Mouse (Mus musculus) gastrocnemius, adult 2 months (tissue): Measurements from ENCODE around the gene B3glct. TPM values are rescaled to one million over a fixed set of nuclear protein-coding genes. Genes with fewer than 3 reads are reported as not detected.

Experiments
- DNase-seq: peaks from one replicate; pipeline ENCODE4 v3.0.0; 2022
- H3K27ac ChIP-seq: fragments of 200-600 bp; 2 replicates; pipeline ENCODE4 v1.8.1; 2022; ENCODE audit warnings: mild to moderate bottlenecking
- H3K4me3 ChIP-seq: fragments of 200-600 bp; 2 replicates; pipeline ENCODE4 v1.8.1; 2022; ENCODE audit warnings: mild to moderate bottlenecking, moderate library complexity
- CTCF ChIP-seq: fragments of 200-600 bp; IDR thresholded peaks from 2 replicates; pipeline ENCODE4 v1.8.1; 2022; ENCODE audit warnings: antibody characterized with exemption, mild to moderate bottlenecking, moderate library complexity
- intact Hi-C: fragments of 180-260 bp; cut with DNase I; formaldehyde crosslinking; loops from one replicate; pipeline ENCODE4 v1.15.1; 2025
- total RNA-seq, 2 experiments: library from RNA; stranded (reverse); gene quantifications; 2 replicates each; pipeline ENCODE4 v1.2.3; 2021

The B3glct gene
- total RNA-seq, 2 experiments from 2014 or later: 3.0 to 4.4 TPM

DNA sequence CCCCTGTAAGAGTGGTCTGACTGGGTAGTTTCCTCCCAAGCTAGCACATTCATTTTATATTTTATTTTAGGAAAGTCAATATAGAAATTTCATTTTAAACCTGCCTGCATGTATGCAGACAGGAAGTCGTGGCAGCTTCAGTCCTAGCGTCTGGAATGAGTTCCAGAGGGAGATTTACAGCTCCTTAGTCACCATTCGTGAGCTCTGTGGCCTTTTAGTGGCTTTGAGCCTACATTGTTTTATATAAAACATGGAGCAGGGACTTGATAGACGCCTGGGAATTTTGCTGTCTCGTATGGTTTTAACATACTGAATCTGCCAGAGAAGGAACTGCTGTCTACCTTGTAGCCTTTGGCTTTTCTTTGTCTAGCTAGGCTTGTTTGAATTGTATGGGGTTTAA, 2.9 kb downstream of the B3glct start:
- DNase-seq: no peak
- no peak overlapping the region for H3K4me3 ChIP-seq
- H3K27ac ChIP-seq: no peak overlapping the region
- no peak for TF ChIP-seq CTCF
- intact Hi-C loops: no loop called here

DNA sequence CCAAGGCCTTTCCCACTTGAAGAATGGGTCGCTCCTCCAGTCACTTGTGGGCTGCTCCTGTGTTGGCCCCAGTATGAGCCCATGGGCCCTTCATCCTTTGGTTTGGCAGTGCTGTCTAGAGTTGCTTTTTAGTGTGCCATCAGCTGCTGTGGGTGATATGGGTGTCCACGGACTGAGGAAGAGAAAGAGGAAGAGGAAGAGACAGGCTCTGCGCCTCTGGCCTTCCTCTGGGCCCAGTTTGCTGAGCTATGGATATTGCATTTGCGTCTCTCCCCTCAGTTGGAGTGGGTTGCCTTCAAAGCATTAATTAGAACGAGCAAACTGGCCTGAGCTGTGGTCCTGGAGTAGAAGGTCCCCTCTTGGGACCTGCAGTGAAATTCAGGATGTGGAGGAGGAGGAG, 11.8 kb downstream of the B3glct start:
- intact Hi-C loops: no loop called here
- no peak for TF ChIP-seq CTCF
- Histone ChIP-seq H3K4me3 (no peak overlapping the region), H3K27ac (no peak overlapping the region)
- DNase-seq: no peak

DNA sequence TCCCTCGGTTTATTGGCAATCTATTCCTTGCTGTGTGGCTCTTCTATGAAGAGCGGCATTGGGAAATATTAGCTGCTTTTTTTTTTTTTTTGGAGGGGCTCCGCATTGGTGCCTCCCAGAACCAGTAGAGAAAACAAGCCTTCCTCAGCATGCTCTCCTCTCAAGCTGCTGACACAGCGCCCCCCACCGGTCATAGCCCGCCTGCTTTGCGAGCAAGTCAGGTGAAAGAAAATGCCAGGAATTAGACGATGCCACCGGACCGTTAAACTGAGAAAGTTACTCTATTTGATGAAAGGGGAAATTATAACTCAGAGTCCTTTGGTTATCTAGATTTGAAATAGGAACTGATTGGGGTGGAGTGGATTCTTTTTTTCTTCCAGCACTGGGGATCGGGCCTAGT, 14.5 kb downstream of the B3glct start:
- Histone ChIP-seq H3K27ac (no peak overlapping the region), H3K4me3 (no peak overlapping the region)
- TF ChIP-seq CTCF: peak; percentile 7; the same call in 1 of the 2 replicates
- no peak for DNase-seq
- intact Hi-C loops: no loop called here

DNA sequence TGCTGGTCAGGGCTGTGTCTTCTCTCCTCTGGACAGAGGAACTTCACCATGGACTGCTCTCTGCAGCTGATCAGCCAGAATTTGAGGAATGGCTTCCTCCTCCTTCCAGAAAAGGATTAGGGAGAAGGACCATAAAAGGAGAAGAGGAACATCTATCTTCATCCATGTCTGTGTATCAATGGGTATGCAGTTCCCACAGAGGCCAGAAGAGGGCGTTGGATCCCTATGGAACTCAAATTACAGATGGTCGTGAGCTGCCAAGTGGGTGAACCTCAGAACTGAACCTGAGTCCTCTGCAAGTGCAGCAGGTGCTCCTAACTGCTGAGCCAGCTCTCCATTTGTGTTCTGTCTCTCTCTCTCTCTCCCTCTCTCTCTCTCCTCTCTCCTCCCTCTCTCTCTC, 15.2 kb downstream of the B3glct start:
- no peak overlapping the region for H3K4me3 ChIP-seq
- intact Hi-C loops: no loop called here
- DNase-seq: no peak
- TF ChIP-seq CTCF: no peak
- no peak overlapping the region for H3K27ac ChIP-seq

DNA sequence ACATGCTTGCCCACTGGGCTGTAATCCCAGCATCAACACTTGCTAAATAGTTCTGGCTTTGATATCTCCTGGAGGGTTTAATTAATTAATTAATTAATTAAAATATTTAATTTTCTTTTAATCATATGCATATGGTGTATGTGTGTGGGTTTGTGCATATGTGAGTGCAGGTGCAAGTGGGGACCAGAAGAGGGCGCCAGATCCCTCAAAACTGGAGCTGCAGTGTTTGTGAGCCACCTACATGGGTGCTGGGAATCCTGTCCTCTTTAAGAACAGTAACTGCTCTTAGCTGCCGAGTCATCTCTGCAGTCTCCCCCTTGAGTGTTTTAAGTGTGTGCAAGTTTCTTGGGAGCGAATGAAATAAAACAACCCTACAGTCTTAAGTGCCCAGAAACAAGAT, 15.9 kb downstream of the B3glct start:
- TF ChIP-seq CTCF: no peak
- no peak for DNase-seq
- intact Hi-C loops: no loop called here
- Histone ChIP-seq H3K27ac (no peak overlapping the region), H3K4me3 (no peak overlapping the region)

DNA sequence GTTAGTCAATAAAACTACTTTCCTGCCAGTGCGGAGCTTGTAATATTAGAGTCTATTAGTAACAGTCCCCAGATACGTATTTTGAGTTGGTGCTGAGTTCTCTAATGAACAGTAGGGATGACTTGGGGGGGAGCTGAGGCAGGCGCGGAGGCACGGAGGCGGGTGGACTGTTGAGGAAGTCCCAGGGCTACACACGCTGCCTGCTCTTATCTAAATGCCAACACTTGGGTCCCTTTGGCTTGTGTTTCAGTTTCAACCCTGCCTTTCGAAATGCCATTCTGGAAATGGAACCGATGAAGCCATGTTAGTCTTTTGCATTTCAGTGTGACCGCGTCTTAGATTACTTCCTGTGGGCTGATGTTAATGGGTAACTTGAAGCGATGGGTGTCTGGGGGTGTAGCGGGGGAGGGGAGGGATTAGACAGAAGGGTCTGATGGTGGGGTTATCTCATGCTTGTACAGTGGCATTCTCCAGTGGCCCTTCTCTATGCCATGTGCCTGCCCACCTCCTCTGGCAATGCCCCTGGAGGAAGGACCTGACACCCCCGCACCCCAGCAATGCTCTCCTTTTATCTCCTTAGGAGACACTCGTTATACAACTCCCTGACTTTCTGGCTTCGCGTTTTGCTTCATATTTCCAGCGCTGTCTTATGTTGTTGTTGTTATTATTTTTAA, 17.2 kb downstream of the B3glct start:
- TF ChIP-seq CTCF: no peak
- Histone ChIP-seq H3K4me3 (peak overlapping the region; percentile 41), H3K27ac (peak overlapping the region; percentile 28; the same call in 1 of the 2 replicates)
- intact Hi-C loops: no loop called here
- peak; percentile 22 for DNase-seq

DNA sequence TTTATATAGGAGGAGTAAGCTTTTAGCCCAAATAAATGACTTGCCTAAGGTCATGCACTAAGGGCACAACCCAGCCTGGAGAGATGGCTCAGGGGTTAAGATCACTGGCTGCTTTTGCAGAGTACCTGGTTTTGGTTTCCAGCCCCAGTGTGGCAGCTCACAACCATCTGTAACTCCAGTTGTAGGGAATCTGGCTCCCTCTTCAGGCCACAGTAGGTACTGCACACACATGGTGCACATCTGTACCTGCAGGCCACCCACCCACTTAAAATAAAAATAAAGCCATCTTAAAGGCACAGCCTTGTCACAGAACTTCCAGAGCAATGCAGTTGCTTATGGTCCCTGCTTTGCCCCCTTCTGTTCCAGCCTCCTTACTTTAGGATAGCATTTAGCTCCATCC, 24.7 kb downstream of the B3glct start:
- no peak overlapping the region for H3K4me3 ChIP-seq
- TF ChIP-seq CTCF: peak; percentile 43
- DNase-seq: no peak
- H3K27ac ChIP-seq: no peak overlapping the region
- intact Hi-C loops: no loop called here

DNA sequence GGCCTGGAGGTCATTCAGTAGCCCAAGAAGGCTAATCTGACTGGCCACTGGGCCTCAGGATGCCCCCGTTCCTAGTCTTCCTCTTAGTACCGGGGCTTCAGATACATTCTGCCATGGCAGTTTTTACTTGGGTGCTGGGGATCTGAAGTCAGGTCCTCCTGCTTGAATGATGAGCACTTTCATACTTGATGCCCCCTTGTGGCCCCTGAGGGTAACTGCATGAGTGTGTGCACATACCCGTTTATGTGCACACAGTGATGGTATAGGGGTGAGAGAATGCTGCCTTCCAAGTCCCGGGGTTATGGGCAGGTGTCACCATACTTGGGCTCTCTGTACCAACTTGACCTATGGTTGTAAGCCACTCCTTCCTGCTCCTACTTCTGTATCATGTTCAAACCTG, 33.5 kb downstream of the B3glct start:
- intact Hi-C loops: loop anchor here (5.0 kb wide), 1 partner anchor 141 kb away; no protein-coding TSS in a partner anchor
- Histone ChIP-seq H3K4me3 (no peak overlapping the region), H3K27ac (no peak overlapping the region)
- DNase-seq: no peak
- TF ChIP-seq CTCF: peak; percentile 27; the same call in 1 of the 2 replicates

DNA sequence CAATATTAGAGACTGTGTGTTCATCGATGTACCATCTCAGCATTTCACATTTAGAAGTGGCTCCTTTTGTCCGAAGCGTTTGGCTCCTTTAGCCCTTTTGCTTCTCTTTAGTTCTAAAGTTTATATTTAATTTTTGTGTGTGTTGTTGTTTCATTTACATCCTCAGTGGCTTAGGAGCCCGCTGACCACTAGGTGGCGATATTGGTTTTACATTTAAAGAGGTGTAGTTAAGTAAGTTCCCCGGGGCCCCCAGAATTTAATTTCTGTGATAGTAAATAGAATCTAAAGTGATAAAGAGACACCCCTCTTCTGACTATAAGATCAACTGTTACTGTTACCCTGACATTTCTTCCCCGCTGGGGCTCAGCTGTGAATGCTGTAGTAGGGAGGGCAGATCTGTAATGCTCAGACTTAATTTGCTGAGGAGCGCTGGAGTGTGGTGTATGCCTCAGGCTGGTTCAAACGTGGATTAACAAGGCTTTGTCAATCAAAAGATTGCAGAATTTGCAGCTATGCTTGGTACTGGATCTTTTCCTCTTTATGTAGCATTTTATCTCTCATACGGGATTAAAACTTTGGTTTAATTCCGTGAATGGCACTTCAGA, 35.2 kb downstream of the B3glct start:
- Histone ChIP-seq H3K4me3 (no peak overlapping the region), H3K27ac (no peak overlapping the region)
- peak; percentile 26 for DNase-seq
- intact Hi-C loops: loop anchor here (5.0 kb wide), 1 partner anchor 139 kb away; no protein-coding TSS in a partner anchor
- TF ChIP-seq CTCF: peak; percentile 62

DNA sequence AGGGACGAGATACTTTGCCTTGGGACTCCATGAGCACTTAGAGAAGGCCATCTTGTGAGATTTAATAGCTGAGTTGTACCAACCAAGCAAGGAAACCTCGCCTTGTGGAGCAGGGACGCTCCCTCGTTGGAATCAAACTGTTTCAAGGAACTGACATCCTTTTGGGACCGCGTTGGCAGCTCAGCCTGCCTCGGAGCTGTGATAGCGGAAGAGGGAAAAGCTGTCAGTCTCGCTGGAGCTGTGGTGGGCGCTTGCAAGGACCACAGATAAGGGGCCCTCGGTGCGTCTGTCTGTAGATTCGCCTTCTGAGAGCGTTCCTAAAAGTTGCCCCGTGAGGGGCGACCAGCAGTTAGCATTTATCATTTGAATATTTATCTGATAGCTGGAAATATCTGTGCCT, 35.8 kb downstream of the B3glct start:
- Histone ChIP-seq H3K27ac (no peak overlapping the region), H3K4me3 (no peak overlapping the region)
- intact Hi-C loops: loop anchor here (5.0 kb wide), 1 partner anchor 138 kb away; no protein-coding TSS in a partner anchor
- no peak for TF ChIP-seq CTCF
- no peak for DNase-seq

DNA sequence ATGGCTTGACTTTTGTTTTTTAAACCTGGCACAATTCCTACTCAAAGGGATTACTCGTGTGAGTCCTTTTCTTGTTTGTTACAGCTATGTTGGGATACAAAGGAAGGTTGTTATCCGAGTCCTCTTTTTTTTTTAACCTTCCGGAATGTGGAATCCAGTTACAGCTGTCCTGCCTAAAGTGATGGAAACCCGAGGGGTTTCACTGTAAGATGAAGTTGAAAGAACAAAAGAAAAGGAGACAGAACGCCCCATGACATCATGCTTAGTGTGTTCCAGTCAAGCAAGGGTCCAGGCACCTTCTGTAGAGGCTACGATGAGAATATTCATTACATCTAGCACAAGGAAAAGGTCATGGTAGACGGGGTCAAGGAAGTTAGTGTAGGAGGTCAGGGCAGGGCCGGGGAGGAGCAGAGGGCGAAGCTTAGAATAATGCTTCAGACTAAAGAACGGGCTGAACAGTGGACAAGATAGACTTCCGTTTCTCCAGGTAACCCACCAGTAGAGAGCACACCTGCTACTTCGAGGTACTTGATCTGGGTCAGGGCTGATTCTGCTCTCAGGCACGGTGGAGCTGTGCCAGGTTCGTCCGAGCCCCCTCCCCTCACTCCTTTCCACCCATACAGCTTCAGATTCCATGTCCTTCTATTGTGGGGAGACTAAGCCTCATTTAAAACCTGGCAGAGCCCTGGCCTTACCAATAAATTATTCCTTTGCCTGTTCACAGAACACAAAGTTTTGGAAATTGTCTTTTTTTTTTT, 37.7 kb downstream of the B3glct start:
- intact Hi-C loops: no loop called here
- no peak for TF ChIP-seq CTCF
- Histone ChIP-seq H3K4me3 (no peak overlapping the region), H3K27ac (no peak overlapping the region)
- DNase-seq: no peak

DNA sequence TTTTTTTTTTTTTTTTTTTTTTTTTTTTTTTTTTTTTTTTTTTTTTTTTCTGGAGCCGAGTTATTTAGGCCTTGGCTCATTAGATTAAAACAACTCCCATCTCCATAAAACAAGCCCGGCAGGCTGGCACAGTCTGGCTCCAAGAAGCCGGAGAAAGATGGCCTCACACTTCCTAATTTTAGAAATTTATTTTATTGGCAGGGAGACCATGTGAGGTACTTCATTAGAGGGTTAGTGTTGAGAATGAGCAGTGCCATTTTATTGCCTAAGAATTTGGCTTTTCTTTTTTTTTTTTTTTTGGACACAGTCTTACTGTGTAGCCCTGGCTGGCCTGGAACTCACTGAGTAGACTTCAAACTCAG, 38.3 kb downstream of the B3glct start:
- intact Hi-C loops: no loop called here
- Histone ChIP-seq H3K27ac (no peak overlapping the region), H3K4me3 (no peak overlapping the region)
- no peak for TF ChIP-seq CTCF
- DNase-seq: no peak

DNA sequence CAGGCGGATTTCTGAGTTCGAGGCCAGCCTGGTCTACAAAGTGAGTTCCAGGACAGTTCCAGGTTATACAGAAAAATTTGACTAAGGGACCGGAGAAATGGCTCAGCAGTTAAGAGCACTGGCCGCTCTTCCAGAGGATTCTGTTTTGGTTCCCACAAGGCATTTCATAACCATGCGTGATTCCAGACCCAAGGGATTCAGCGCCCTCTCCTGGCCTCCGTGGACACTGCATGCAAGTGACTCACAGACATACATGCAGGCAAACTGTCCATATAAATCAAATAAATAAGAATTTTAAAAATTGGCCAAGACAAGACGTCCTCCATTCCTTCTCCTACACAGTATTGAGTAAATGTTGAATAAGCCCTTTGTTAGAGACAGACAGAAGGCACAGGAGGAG, 53.7 kb downstream of the B3glct start:
- no peak overlapping the region for H3K27ac ChIP-seq
- DNase-seq: no peak
- H3K4me3 ChIP-seq: no peak overlapping the region
- intact Hi-C loops: no loop called here
- peak; percentile 10; the same call in 1 of the 2 replicates for TF ChIP-seq CTCF
